Mouse (Mus musculus) common myeloid progenitor, adult 5-6 weeks (primary cell): ENCODE measurements around the gene Trim8. TPM values are rescaled to one million over a fixed set of nuclear protein-coding genes. Genes with fewer than 3 reads are reported as not detected.
A peak's percentile ranks its signal among the peaks of the same experiment; 100 is the strongest.

Source experiments
- ATAC-seq: replicated peaks from 2 replicates; pipeline ENCODE4 v1.8.0; 2016; ENCODE audit warnings: low read depth, mild to moderate bottlenecking, moderate TSS enrichment, inconsistent platforms; ENCODE audit not compliant: poor library complexity, severe bottlenecking
- total RNA-seq: library from RNA; stranded (forward); fragments of 200-1000, 187-1606 nt; gene quantifications from 2 replicates; pipeline ENCODE4 v1.2.3, GENCODE M21; 2017

Gene Trim8
- total RNA-seq: 17.7 and 30.3 TPM in 2 replicates

DNA sequence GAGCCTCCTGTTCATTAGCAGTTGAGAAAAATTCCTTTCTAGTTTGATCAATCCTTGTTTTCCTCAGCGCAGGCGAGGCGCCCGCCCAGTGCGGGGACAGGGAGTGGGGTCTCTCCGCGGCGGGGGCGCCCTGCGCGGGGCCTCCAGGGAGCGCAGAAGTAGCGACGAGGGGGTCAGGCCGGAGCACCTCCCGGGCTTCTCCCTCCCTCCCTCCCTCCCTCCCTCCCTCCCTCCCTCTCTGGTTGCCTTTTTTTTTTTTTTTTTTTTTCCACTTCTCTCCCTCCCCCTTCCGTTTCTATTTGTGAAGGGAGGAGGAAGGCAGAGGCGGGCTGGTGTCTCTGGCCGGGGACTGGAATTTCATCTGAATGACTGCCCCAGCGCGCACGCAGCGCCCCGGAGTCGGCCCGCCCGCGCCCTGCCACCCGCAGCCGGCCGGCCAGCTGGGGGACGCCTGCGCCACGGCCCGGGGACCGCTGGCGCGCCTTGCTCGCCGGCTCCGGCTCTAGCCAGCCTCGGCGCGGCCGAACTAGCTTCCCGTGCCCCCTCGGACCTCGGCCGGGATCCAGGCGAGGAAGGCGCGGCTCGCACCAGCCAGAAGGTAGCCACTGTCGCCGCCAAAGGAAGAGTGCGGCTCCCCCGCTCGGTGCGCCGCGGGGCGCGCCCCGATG, at the start of gene Trim8:
Gene Trim8, plus strand, starts transcription at position 302 of the 668 bp plus-strand sequence.
- no peak for ATAC-seq

DNA sequence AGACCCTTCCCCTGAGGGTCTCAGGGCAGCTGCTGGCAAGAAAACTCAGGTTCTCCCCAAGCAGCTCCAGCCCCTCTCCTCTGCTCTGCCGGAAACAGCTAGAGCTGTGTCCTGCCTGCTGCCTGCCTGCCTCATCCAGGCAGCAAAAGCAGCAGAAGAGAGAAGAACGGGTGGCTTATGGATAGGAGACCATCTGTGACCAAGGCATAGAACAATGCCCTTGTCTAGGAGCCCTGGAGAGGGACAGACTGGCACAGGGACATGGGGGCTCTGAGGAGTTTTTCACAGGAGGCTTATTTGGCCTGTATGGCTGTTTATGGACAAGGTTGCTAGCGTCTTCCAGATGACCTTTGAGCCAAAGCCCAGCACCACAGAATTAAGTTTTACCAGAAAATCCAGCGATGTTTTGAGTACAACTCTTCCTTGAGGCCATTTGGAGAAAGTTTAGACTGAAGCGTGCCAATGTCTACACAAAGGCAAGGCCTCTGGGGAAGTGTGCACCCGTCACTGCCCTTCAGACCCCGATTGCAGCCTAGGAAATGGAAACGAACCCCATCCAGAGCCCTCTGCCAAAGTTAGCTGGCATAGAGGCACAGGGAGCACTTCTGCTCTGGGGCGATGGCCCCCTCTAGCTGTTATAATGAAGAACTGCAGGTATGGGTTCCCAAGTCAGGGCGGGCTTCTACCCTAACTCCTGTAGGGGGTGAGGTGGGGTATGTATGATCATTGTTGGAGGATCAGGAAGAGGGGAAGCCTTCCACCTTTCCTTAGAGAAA, 49.3 kb upstream of the Trim8 start:
- ATAC-seq: peak; percentile 46

DNA sequence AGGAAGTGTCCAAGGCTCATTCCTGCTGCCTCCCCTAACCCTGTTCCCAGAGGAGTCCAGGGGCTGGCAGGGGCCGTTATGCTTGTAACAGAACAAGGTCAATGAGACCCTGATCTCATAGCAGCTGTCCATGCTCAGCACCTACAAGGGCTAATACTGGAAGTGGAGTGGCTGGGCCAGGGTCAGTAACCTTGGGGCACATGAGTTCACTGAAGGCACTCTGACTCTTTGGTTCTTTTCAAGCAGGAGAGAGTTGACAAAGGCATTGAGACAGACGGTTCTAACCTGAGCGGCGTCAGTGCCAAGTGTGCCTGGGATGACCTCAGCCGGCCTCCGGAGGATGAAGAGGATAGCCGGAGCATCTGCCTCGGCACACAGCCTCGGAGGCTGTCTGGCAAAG, 48.6 kb upstream of the Trim8 start:
- ATAC-seq: no peak

DNA sequence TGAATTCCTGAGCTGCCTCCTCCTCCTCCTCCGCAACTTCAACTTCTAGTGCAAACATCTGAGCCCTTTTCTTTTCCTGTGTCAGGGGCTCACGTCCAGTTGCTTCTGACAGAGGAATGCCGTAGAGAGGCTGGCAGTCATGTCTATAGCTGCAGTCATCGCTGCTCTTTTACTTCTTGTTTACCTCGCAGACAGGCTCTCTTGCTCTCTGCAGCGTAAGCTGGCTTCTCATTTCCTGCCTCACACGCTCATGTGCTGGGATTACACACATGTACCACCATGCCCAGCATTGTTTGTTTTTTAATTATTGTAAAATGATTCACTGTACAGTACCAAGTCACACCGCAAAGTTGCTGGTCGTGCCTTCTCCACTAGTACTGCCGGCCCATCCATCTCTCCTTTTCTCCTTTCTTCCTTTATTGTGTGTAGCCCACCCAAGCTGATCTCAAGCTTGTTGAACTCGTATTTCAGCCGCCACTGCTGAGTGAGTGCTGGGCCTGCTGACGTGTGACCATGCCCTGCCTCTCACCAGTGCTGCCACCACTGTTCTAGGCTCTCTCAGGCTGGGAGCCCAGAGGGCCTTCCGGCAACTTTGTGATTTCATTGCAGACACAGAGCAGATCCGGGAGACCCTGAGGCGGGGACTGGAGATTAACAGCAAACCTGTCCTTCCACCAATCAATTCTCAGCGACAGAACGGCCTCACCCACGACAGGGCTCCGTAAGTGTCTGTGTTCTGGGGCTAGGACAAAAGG, 47.2 kb upstream of the Trim8 start:
- ATAC-seq: no peak

DNA sequence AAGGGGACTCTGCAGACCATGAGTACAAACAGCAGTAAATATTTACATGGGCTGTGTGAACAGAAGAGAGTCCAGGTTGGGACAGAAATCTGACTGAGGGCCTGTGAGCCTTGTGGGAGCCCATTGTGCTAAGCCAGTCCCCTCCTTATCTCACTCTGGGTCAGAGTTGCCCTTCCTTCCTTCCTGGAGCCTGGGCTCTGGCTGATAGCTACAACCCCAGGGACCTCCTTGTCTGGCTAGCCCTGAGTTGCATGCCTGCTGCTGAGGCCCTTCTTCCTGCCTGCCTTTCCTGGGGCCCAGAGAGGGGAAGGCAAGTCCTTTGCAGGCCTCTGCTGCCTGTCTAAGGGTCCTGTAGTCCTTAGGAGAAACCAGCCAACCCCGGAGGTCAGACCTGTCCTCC, 46.5 kb upstream of the Trim8 start:
- ATAC-seq: peak; percentile 90

DNA sequence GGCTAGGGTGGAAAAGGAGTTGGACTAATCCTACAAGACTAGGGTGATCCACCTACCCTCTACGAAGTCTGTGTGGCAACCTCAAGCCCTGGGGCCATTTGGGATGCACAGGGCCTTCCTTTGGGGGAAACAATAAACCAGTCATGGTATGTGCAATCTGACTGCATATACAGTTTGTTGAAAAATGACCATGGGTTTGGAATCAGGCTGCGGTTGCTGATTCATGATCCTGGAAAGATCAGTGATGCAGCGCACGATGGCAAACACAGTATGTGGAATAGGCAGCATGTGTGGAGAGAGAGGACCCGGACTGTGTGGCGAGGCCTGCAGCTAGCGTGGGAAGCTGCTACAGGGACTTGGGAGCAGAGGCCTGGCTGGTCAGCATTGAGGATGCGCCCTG, 45.9 kb upstream of the Trim8 start:
- ATAC-seq: no peak

DNA sequence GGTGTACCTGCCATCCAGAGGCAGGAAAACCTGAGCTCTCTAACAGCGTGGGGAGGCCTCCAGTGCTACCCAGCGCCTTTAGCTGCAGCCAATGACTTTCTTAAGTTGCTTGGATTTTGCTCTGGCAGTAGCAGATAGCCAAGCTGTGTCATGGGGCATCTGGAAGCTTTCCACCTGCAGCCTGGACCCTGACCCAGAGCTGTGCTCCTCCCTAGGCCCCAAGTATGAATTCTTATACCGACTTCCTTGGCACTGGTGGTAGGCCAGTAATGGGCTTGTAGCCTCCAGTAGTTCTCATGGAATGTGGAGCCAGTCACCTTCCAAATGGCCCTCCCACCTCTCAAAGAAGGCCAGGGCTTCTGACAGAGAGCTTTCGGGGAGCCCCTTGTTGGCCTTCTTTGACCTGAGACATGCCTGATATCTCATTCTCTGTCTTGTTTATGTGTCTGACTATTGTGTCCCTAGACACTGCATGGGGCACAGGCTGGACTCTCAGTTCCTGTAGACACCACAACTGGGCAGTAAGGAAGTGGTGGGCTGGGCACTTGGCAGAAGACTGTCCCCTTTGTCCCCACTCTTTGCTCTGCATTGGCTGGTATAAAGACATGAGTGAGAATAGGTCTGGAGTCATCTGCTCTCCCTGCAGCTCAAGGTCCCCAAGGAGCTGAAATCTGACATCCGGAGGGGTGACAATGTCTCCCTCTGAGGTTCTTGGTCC, 45.3 kb upstream of the Trim8 start:
- ATAC-seq: no peak

DNA sequence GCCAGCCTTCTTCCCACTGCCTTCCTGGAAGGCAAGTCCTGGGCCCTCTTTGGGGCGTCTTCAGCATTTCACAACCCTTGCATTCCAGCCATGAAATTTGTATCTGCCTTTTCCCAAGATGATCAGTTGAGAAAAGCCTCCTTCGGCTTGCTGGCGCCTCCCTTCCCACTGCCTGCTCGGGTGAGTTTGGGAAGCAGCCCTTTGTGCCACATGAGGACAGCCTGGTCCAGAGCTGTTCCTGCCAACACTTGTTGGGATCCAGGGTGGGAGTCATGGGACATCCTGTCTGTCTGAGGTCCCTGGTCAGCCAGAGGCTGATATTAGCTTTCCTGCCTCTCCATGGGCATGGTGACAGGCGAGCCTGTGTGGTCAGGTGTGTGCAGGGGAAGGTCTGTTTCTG, 43.7 kb upstream of the Trim8 start:
- ATAC-seq: no peak

DNA sequence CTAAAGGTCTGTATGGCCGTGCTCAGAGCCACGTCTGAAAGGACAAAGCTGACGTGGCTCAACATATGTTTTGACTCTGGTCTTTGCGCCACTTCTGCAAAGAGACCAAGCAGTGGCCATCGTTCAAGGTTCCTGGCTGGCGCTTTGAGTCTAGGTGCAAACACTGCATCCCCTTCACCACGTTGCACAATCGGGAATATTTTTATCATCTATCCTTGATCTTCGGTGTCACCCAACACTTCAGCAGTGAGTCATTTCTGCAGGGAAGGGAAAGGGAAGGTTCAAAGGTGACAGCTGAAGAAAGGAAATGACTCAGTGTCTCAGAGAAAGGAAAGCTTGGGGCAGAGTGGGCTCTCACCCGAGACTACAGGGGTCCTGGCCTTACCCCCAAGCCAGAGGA, 42.2 kb upstream of the Trim8 start:
- ATAC-seq: no peak

DNA sequence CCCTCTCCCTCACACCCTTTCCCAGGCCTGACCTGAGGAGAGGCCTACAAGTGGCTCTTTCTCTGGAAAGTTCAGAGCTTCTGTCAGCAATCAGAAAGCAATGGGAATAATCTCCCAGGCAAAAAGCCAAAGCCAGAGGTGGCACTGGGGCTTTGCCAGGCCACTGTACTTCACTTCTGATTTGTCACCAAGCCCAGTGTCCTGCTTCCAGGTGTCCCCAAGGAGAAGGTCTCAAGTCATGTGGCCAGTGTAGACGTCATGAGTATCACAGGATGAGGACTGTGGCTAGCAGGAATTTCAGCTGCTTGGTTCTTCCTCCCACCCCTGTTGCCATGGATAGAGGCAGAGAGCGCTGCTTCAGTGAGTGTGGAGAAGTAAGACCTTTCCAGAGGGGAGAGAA, 41.6 kb upstream of the Trim8 start:
- no peak for ATAC-seq

DNA sequence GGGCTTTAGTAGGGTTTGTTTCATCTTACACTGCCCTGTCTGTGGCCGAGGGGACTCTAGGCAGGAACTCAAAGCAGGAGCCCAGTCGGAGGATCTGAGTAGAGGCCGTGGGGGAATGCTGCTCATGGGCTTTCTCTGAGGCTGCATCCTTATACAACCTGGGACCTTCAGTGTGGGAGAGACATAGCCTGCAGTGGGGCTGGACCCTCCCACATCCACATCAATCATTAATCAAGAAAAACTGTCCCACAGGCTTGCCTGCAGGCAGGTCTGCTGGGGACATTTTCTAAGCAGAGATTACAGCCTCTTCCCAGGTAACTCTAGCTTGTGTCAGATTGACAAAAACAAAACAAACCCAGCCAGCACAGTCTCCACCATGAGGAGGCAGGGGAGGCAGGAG, 38.9 kb upstream of the Trim8 start:
- ATAC-seq: no peak

DNA sequence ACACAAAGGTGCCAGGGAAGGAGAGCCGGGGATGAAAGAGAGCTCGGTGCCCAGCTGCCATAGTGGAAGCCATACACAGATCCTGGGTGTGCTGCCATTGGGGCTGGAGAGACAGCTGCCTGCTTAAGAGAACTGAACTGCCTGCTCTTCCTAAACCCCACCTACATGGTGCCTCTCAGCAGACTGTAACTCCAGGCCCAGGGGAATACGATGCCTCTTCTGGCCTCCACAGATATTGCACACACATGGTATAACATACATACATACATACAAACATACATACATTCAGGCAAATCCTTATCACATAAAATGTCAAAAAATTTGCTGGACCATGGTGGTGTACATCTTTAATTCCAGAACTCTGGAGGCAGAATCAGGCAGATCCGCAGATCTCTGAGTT, 38.1 kb upstream of the Trim8 start:
- ATAC-seq: no peak

DNA sequence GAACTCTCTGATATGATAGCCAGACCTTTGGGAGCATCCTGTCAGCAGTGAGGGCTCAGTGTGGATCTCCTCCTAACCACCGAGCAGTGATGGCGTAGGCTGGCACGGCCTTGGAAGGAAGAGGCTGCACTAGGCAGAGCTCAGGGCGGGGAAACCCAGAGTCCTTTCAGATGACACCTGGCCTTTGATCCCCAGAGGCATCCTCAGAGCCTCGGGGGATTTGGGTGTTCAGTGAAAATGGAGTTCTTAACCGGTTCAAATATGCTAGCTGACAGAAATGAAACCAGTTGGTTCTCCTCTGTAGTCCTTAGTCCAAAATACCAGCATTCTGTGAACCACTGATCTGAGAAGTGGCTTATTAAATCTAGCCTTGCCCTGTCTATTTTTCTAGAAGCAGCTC, 35.3 kb upstream of the Trim8 start:
- ATAC-seq: no peak

DNA sequence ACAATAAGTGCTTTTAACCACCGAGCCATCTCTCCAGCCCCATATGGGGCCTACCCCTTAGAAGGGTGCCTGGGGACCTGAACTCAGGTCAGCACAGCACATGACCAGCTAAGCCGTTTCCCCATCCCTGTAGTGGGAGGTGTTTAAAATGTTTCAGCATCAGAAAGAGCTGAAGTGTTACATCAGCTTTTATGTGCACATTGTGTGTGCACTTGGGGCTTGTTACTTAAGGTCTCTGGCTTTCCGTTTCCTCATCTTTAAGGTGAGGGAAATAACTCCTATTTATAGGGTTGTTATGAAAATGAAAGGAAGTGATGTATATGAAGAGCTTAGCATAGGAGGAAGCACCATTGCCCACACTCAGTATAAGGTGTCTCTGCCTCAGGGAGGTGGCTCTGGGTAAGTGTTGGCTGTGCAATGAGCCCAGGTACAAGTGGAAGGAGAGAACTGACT, 34.4 kb upstream of the Trim8 start:
- ATAC-seq: peak; percentile 34

DNA sequence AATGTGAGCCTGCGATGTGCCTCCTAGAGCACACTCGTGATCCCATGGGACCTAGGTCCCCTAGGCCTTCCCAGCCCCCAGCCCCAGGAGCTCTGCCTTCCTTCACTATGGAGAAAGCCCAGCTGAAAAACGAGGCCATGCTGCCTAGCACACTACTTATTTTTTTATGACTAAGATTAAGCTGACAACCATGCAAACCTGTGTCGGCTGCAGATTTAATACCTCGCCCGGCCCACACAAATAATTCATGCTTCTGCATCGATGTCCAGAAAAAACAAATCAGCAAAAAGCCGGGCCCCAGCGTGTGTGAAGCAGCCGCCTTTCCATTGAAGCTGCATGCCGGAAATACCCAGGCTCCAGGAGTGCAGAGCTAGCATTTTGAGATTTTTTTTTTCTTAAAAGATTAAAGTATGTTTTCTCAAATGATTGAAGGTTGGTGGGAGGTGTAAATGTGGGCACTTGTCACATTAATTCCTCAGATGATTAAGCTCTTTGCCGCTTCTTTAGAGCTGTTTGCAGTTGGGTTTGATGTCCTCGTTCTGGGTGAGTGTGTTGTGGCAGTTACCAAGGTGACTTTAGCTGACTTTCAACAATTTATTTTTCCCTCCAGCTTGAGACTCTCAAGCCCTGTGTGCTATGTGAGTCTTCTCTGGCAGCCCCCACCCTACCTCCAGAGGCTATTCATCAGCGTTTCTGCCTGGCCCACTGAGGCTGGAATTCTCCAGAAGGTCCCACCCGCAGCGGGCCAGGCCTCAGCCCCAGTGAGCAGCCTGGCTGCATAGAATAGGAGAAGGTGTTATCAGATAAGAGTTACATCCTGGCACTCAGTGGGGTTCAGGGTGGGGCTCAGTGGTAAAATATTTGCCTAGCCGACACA, 30.9 kb upstream of the Trim8 start:
- peak; percentile 49 for ATAC-seq

DNA sequence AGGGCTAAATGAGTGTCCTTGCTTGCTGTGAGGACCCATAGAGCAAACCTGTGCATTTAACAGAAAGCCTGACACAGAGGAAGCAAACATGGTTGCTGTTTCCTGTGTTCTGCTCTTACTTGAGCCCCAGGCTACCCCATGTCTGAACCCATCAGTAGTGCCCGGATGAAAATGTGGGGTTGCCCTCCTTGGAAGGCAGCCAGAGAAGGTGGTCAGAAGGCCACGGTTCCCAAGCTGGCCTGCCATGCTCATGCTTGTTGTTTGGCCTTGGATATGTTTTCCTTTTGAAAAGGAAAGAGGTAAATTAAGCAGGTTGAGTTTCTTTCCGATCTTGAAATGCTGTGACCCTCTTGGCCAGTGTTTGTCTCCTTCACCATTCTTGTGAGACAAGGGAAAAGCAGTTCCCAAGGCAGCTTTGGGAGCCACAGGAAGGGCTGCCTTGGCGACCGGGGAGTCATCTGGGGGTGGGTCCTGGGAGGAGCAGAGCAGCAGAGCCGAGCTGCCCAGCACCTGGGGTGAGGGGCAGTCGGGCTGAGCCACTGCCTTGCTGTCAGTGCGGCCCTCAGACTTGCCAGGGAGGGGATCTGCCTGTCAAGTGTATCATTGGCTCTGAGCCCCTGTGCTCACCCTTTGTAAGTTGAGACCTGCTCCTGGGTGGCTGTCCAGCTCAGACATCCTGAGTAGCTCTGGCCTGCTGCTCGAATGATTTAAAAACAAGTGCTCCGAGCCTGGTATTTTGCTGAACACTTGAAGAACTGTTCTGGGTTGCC, 30.0 kb upstream of the Trim8 start:
- no peak; the same call in 1 of the 2 replicates for ATAC-seq

DNA sequence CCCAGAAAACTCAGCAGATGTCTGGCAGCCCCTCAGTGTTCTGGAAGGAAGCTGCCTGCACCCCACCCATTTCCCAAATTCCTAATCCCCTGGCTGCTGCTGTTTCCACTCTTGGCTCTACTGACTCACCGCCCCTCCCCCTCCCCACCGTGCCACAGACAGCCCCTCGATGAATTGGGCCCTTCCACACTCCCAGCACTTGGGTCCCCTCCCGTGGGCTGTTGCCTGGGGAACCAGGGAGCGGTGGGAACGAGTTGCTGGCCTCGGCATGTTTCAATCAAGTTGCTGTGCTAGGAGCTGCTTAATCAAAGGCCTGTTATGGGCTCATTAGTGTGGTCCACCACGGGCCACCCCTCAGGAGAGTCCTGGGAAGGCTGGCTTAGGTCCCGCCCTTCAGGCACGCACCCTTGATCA, 24.1 kb upstream of the Trim8 start:
- ATAC-seq: no peak

DNA sequence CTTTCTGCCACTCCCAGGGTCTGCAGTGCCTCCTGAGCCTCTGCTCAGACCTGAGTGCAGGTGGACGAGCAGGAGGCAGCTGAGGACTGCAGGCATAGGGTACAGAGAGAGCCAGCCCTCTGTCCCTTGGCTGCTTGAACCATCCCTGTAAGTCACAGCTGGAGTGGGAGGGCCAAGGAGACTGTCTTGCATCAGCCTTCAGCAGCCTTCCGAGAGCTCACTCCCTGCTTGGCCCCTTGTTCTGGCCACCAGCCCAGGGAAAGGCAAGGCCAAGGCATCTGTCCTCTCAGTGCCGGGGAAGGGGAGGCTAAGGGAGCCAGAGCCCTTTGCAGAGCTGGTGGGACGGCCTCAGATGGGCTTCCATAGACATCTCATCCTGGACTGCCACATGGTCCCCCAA, 23.3 kb upstream of the Trim8 start:
- ATAC-seq: no peak

DNA sequence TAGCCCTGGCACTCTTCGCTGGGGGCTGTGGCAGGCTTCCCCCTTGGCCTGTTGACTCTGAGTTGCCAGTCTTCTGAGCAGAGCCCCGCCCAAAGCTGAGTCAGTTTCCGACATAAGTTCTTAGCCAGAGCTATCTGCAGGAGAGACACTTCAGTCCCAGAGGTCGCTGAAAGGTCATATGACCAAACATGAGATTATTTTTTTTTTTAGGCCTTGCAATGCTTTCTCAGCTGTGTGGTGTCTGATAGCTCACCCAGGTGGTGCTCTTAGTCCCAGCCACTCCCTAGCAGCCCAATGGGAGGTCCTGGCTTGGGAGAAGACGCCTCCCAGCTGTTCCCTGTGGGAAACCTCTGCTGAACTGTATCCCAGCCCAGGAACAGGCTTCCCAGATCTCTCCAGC, 22.7 kb upstream of the Trim8 start:
- peak; percentile 62 for ATAC-seq
